Mouse (Mus musculus) liver, postnatal 0 days (tissue): ENCODE data around the gene Raver1.

Experiments
- CTCF ChIP-seq: sonication (generic); IDR thresholded peaks from 2 replicates; pipeline ENCODE4 v1.5.1; 2016; ENCODE audit warnings: antibody characterized with exemption, low read depth
- EP300 ChIP-seq: IDR thresholded peaks from 2 replicates; pipeline ENCODE4 v1.6.1; 2016; ENCODE audit warnings: antibody characterized with exemption, low read depth, mild to moderate bottlenecking

GRCm38 (mm10) chr9:21095958-21096357, 4.2 kb upstream of the Raver1 start:
- no peak for TF ChIP-seq CTCF
- no peak for TF ChIP-seq EP300
